Mouse (Mus musculus) spleen, adult 2 months (tissue): ENCODE measurements around the gene Vdr.

Experiments used
- CTCF ChIP-seq: fragments of 200-500 bp; IDR thresholded peaks from 2 replicates; pipeline ENCODE4 v1.5.1; 2011; ENCODE audit warnings: mild to moderate bottlenecking, inconsistent platforms; ENCODE audit not compliant: insufficient read depth, insufficient read length, insufficient replicate concordance; ENCODE audit errors: extremely low read depth
- POLR2A ChIP-seq: fragments of 200-500 bp; IDR thresholded peaks from 2 replicates; pipeline ENCODE4 v1.6.1; 2011; ENCODE audit warnings: low read depth, low read length, inconsistent platforms

DNA sequence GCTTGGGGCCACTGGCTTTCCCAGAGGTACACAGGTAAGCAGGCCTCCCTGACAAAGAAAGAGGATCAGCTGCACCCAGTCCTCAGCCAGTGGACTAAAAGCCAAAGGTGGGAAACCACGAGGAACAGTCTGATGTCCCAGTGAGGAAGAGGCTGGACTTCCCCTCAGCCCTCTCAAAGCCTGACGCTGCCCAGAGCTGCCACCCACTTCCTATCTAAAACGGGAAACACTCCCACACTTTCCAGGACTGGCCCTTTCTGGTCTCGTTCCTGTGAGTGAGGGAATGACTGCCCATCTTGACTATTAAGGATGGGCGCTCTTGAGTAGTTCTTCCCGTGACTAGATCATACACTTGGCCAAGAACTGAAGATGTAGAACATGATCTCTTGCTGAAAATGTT lies 17.4 kb upstream of the Vdr start:
- TF ChIP-seq CTCF (no peak), POLR2A (no peak)
